Mouse (Mus musculus) stomach, postnatal 0 days (tissue): Measurements from ENCODE around the gene Cdca7. TPM values are rescaled to one million over a fixed set of nuclear protein-coding genes. Genes with fewer than 3 reads are reported as not detected.

Experiments
- ATAC-seq: fragments of 200-750 bp; cut with Nextera tagmentation; 2 replicates; pipeline ENCODE4 v1.8.0; 2017; ENCODE audit not compliant: low FRiP score, low TSS enrichment
- DNase-seq: peaks from one replicate; pipeline ENCODE4 v3.0.0-alpha.2; 2016; ENCODE audit warnings: low spot score
- H3K27ac ChIP-seq: fragments of 300-500 bp; sonication (generic); replicated peaks from 2 replicates; pipeline ENCODE4 v1.5.1; 2014; ENCODE audit warnings: mild to moderate bottlenecking, control low read depth
- H3K27me3 ChIP-seq: fragments of 300-500 bp; sonication (generic); 2 replicates; pipeline ENCODE4 v1.6.1; 2014; ENCODE audit warnings: low read length; ENCODE audit not compliant: control insufficient read depth, insufficient read depth
- H3K36me3 ChIP-seq: fragments of 300-500 bp; sonication (generic); 2 replicates; pipeline ENCODE4 v1.6.1; 2014; ENCODE audit warnings: low read length, mixed read lengths; ENCODE audit not compliant: control insufficient read depth, insufficient read depth
- H3K4me1 ChIP-seq: fragments of 300-500 bp; sonication (generic); replicated peaks from 2 replicates; pipeline ENCODE4 v1.6.1; 2014; ENCODE audit warnings: antibody characterized with exemption; ENCODE audit not compliant: control insufficient read depth, insufficient read depth
- H3K4me2 ChIP-seq: fragments of 300-500 bp; sonication (generic); replicated peaks from 2 replicates; pipeline ENCODE4 v1.6.1; 2014; ENCODE audit warnings: low read depth, mild to moderate bottlenecking, control low read depth, moderate library complexity
- H3K4me3 ChIP-seq: fragments of 300-500 bp; sonication (generic); 2 replicates; pipeline ENCODE4 v1.5.1; 2014; ENCODE audit warnings: low read depth, low read length, control low read depth
- H3K9ac ChIP-seq: fragments of 300-500 bp; sonication (generic); 2 replicates; pipeline ENCODE4 v1.6.1; 2014; ENCODE audit warnings: mild to moderate bottlenecking, low read length, control low read depth, mixed read lengths
- H3K9me3 ChIP-seq: fragments of 300-500 bp; sonication (generic); 2 replicates; pipeline ENCODE4 v1.6.1; 2016; ENCODE audit warnings: low read length; ENCODE audit not compliant: control insufficient read depth
- CTCF ChIP-seq: IDR thresholded peaks from 2 replicates; pipeline ENCODE4 v1.5.1; 2016; ENCODE audit warnings: antibody characterized with exemption, low read depth, mild to moderate bottlenecking, moderate library complexity
- EP300 ChIP-seq: optimal IDR thresholded peaks from 2 replicates; pipeline ENCODE3; 2016; ENCODE audit warnings: antibody characterized with exemption
- WGBS: fragments of 180-500 bp; shearing (Covaris S2); extraction: QIAGEN DNeasy Blood & Tissue Kit; methylation state at CpG from one replicate; pipeline ENCODE4 v1.1.7; 2014; 5-methylcytosine and 5-hydroxymethylcytosine counted together
- polyA plus RNA-seq: library from polyadenylated mRNA; unstranded; fragments of >200 nt; fragmentation: Nextera tagmentation; extraction: Ambion mirVana; gene quantifications from 2 replicates; pipeline ENCODE4 v1.2.1, GENCODE M21; 2015

The Cdca7 gene
- polyA plus RNA-seq, 1 experiment from 2014 or later, result 42.7 TPM

DNA sequence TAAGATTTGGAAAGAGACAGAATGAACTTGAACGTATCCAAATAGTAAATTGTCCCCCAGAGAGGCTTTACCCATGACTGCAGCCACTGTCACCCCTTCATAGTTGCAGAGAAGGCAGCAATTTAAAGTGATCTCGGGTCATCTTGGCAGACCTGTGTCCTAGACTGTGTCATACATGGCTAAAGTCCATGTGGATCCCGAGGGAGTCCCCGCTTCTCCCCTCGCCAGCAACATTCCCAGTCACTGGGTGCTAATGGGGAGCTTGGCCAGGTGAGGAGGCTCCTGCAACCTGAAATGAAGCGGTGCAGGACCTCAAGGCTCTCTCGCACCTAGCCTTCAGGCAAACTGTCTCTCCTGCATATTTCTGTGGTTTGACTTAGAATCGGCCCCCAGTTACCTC, 32.9 kb downstream of the Cdca7 start:
- ATAC-seq (no peak), DNase-seq (no peak)
- H3K4me2 ChIP-seq, result no peak overlapping the region
- no peak overlapping the region for H3K27ac ChIP-seq
- no peaks in the 10 kb centered on the region for H3K36me3 ChIP-seq
- 82% methylated on average over 8 of the region's 8 CpGs for WGBS
- no peak overlapping the region for H3K9ac ChIP-seq
- H3K4me3 ChIP-seq, result no peak overlapping the region
- H3K27me3 ChIP-seq, result no peaks in the 10 kb centered on the region
- H3K9me3 ChIP-seq, result no peaks in the 10 kb centered on the region
- TF ChIP-seq CTCF, result no peak
- TF ChIP-seq EP300, result no peak
- no peaks in the 10 kb centered on the region for H3K4me1 ChIP-seq

DNA sequence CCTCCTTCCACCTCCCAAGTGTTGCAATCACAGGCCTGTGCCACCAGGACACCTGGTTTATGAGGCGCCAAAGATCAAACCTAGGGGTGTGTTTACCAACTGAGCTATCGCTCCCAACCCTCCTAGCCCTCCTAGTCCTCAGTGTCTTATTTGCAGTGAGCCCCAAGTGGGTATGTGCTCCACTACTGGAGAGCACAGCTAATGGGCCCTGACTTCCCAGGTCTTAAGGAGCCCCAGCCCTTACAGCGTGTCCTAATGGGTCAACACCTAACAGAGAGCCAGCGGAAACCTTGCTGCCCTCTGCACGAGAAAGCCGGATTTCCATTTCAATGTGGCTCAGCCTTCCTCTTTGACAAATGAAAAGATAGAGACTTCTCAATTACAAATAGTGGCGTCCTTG, 39.6 kb downstream of the Cdca7 start:
- H3K36me3 ChIP-seq, result no peaks in the 10 kb centered on the region
- DNase-seq, result no peak
- no peaks in the 10 kb centered on the region for H3K27me3 ChIP-seq
- no peak for TF ChIP-seq CTCF
- no peak for TF ChIP-seq EP300
- 71% methylated on average over 7 of the region's 7 CpGs for WGBS
- no peak overlapping the region for H3K27ac ChIP-seq
- H3K4me1 ChIP-seq, result no peaks in the 10 kb centered on the region
- ATAC-seq, result no peak
- H3K9ac ChIP-seq, result no peak overlapping the region
- H3K9me3 ChIP-seq, result no peaks in the 10 kb centered on the region
- H3K4me2 ChIP-seq, result no peak overlapping the region
- H3K4me3 ChIP-seq, result no peak overlapping the region

DNA sequence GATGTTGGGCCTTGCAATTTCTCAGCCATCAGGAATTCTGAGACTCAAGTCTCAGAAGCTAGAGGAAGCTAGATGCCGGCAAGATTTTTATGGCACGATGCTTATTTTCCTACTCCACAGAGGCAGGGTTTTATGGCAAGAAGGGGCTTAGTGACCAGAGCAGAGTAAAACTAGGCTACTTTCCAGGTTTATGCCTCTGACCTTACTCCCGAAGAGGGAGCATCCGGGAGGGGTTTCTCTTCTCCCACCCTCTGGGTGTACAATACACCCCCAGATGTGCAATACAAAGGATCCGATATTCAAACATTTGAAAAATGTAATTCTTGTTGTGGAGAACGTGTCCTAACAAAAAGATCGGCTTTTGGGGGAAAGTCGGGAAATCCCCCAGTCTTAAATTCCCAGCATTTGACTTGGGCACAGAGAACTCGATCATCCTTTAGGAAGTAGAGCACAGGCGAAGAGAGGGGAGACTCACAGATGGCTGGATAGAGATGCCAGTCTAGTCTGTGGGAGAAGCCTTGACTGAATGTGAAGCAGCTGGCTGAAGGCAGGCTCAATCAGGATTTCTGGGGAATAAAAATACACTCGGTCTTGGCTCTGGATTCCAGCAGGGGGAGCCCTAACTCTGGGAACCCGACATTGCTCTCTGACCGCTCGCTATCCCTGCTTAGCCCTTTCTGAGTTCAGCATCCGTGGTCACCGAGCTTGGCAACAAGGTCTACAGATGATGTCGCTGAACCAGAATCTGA, 40.2 kb downstream of the Cdca7 start:
- DNase-seq (peak; percentile 83), ATAC-seq (peak; percentile 70)
- H3K9ac ChIP-seq, result no peak overlapping the region
- WGBS, result 19% methylated on average over 17 of the region's 17 CpGs
- no peaks in the 10 kb centered on the region for H3K27me3 ChIP-seq
- no peaks in the 10 kb centered on the region for H3K4me1 ChIP-seq
- H3K27ac ChIP-seq, result no peak overlapping the region
- H3K4me2 ChIP-seq, result no peak overlapping the region
- no peak overlapping the region for H3K4me3 ChIP-seq
- TF ChIP-seq EP300 (no peak), CTCF (peak; percentile 94)
- H3K36me3 ChIP-seq, result no peaks in the 10 kb centered on the region
- no peaks in the 10 kb centered on the region for H3K9me3 ChIP-seq

DNA sequence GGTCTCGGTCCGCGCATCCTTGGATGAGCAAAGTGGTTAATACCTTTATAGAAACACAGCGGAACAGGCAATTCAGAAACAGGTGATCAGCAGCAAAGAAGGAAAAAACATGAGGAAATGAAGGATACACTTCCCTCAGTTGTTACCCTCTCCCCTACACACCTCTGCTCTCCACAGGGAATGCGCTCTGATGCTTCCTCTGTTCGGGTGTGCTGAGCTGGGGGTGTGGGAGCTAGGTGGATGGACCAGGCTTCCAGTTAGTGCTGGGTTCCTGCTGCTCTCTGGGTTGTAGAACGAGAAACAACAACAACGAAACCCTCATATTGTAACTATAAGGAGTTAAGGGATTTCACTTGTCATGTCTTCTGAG, 40.7 kb downstream of the Cdca7 start:
- ATAC-seq, result no peak

DNA sequence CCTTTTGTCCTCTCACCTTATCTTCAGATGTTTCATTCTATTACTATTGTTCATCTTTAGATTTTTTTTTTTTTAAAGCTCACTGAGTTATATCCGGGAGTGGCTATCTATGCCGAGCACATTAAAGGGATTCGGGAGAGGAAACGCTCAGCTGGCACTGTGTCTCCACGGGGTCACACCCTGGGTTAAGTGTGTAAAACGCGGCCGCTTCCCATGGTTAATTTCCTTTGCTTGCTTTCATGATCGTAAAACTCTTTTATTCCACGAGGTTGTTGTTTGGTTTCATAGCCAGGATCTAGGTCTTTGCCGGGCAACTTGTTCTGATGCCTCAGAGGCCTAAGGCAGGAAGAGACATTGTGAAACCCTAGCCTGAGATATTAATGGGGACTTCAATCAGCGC, 48.1 kb downstream of the Cdca7 start:
- H3K36me3 ChIP-seq, result no peaks in the 10 kb centered on the region
- no peaks in the 10 kb centered on the region for H3K27me3 ChIP-seq
- ATAC-seq (no peak), DNase-seq (no peak)
- H3K9me3 ChIP-seq, result no peaks in the 10 kb centered on the region
- WGBS, result 72% methylated on average over 12 of the region's 12 CpGs
- H3K27ac ChIP-seq, result no peak overlapping the region
- no peak for TF ChIP-seq CTCF
- no peak for TF ChIP-seq EP300
- no peak overlapping the region for H3K4me2 ChIP-seq
- no peaks in the 10 kb centered on the region for H3K4me1 ChIP-seq
- H3K9ac ChIP-seq, result no peak overlapping the region
- H3K4me3 ChIP-seq, result no peak overlapping the region

More for the DNA sequence above, 40.7 kb downstream of the Cdca7 start:
- H3K4me2 ChIP-seq, result no peak overlapping the region
- no peaks in the 10 kb centered on the region for H3K9me3 ChIP-seq
- H3K27ac ChIP-seq, result no peak overlapping the region
- H3K9ac ChIP-seq, result no peak overlapping the region
- no peak for TF ChIP-seq EP300
- TF ChIP-seq CTCF, result no peak
- no peaks in the 10 kb centered on the region for H3K27me3 ChIP-seq
- no peak for DNase-seq
- H3K4me1 ChIP-seq, result no peaks in the 10 kb centered on the region
- H3K4me3 ChIP-seq, result no peak overlapping the region
- H3K36me3 ChIP-seq, result no peaks in the 10 kb centered on the region
- 34% methylated on average over 8 of the region's 8 CpGs for WGBS

DNA sequence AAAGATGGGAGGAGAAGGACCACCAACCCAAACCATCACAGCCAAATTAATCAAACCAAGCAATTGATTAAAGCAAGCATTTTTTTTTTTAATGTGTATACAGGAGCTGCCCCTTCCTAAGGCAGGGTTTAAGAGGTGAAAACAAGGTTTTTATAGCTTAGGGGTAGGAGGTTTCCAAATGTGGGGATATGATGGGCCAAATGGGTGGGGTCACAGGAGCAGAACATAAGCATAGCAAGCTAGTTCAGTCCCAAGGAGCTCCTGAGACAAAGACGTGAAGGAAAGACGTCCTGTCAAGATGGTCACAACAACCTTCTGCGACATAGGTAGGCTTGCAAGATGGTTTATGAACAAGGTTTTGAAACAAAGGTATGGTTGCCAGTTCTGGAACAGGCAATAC, 49.6 kb downstream of the Cdca7 start:
- H3K27ac ChIP-seq, result no peak overlapping the region
- H3K9me3 ChIP-seq, result no peaks in the 10 kb centered on the region
- H3K9ac ChIP-seq, result no peak overlapping the region
- no peak overlapping the region for H3K4me3 ChIP-seq
- no peaks in the 10 kb centered on the region for H3K36me3 ChIP-seq
- TF ChIP-seq EP300 (no peak), CTCF (no peak)
- ATAC-seq (no peak), DNase-seq (no peak)
- no peak overlapping the region for H3K4me2 ChIP-seq
- H3K4me1 ChIP-seq, result no peaks in the 10 kb centered on the region
- H3K27me3 ChIP-seq, result no peaks in the 10 kb centered on the region
- 90% methylated on average over 3 of the region's 3 CpGs for WGBS
